Mouse (Mus musculus) embryo, embryonic 10.5 days (tissue): ENCODE data around the gene Hnf4a.

Source experiments
- DNase-seq: peaks from one replicate; pipeline ENCODE4 v3.0.0-alpha.2; 2015; ENCODE audit warnings: low spot score

The Hnf4a gene

DNA sequence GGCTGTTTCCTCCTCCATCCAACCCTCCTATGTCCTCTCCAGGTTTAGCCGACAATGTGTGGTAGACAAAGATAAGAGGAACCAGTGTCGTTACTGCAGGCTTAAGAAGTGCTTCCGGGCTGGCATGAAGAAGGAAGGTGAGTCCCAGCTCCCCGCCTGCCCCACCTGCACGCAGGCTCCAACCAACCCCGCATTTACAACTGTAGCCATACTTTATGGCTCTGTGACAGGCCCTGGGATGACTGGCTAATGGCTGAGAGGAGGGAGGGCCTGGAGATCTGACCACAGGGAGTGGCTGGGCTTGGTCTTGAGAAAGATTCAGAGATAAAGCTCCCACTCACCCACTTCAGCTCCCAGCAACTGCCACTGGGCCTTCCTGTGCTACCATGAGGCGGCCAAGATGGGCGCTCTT is 45.9 kb downstream of the Hnf4a start:
- no peak for DNase-seq

DNA sequence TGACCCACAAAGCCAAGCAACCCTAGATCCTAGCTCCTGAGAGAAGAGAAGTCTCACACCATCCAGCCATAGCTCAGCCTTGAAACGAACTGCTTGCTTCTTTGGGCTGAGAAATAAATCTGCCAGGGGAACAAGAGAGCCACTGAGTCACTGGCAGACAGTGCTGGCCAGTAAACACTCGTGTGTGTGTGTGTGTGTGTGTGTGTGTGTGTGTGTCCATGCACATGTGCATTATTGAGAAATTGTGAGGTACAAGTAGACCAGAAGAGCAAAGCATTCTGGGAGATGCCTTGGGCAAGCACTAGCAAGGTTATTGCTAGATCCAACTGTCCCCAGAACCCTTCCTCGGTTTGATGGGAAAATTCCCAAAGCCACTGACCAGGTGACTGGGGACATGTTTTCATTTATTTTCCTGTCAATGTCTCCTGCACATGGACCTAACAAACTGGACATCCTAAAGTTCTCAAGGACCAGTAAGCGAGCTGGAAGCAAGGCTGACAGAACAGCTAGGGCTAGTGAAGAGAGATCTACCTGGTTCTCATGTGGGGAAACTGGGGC is 47.9 kb downstream of the Hnf4a start:
- no peak for DNase-seq

DNA sequence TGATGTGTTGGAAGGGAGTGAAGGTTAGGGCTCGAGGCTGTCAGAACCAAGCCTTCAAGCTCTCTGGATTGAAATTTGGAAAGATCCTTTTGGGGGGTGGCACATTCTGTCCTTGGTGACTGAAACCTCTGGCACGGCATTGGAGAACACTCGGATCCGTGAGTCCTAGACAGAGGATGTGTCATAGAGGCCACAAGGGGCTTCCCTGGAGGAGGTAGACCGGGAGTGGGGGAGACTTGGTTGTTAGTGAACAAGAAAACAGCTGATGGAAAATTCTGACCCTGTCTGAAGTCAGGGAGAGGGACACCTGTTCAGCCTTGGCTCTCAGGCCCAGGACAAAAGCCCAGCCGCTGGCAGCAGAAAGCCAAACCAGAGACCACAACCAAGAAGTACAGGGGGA is 48.4 kb downstream of the Hnf4a start:
- no peak for DNase-seq

DNA sequence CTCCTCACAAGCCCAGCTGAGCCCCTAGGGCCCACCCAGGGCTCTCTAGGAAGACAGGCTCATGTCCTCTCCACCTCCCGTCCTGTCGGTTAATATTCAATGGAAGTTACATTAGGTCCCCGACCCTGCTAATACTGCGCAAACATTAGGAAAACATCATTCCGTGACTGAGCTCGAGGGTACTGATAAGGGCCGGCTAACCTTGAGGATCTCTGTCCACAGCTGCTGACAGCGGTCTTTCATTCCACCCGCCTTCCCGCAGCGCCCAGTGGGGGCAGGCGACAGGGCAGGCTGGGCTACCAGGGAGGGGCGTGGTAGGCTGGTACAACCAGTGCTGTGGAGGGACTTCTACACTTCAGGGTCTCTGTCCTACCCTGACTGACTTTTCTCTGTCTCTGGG is 48.8 kb downstream of the Hnf4a start:
- no peak for DNase-seq

DNA sequence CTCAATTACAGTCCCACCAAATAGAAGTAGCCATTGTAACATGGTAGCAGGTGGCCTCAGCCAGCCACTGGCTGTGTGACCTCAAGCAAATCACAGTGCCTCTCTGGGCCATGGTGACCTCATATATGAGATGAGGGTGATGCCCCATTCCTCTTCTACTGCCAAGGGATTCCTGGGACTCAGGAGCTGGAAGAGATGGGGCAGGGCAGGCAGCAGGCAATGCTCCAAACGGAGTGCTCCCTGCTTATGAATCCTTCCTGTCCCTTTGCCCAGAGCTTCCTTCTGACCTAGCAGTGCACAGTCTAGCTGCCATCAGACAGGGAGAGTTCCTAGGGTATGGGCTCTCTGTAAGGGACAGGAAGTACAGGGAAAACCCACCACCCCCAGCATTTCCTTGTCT is 51.9 kb downstream of the Hnf4a start:
- no peak for DNase-seq

DNA sequence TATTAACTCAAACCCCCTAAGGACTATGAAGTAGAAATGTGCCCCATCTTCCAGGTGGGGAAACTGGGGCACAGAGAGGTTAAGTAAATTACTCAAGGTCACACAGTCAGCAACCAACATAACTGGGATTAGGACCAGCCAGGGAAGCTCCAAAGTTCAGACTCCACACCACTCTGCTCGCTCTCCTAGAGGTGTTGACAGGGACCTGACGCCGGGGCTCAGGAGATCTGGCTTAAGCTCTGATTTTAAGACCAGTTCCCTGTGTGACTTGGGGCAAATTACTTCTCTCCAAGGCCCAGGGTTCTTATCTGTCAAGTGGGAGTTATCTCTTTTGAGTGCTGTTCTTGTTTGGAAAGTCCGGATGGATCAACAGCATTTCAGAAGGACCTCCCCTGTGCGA is 52.6 kb downstream of the Hnf4a start:
- DNase-seq = no peak

DNA sequence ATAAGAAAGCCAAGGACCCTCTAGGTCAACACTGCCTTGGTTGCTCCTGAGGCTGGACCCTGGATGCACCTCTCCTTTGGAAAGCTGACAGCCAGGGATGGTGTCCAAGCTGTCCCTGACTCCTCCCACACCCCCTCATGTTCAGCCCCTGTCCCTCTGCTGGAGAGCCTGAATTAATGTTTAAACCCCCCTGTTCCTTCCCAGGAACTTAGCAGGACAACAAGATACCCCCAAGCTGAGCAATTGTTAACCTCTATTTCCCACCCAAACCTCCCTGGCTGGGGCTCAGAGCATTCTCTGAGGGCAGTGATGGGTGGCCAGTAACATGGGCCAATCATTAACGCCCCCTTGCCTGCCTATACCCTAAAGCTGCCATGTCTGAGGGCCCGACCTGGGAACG is 53.6 kb downstream of the Hnf4a start:
- DNase-seq = no peak

DNA sequence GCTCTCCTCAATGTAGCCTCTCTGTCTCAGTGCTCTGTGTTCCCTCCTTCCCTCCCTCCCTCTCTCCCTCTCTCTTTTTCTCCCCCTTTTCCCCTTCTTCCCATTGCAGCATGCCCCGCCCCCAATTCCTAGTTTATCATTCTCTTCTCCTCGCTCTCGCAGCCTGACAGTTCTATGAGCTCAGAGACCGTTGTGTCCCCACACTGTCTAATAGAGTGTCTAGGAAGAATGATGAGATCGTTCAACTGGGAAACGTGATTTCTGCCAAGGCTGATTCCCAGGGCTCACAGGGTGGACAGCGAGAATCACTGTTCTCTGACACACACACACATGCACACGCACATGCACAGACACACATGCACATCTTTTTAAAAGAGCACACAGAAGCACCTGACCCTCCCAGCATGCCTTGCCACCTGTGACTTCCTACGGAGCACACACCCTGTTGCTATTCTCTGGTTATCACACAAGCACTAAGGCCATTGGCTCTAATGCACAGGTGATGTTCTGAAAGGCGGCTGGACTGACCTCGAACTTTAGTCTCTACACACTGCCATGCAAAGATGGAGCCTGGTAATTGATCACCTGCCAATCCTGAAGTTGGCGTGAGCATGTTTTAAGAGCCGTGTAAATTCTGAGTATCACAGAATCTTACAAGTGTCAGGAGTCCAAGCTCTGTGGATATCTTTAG is 54.8 kb downstream of the Hnf4a start:
- DNase-seq = no peak

DNA sequence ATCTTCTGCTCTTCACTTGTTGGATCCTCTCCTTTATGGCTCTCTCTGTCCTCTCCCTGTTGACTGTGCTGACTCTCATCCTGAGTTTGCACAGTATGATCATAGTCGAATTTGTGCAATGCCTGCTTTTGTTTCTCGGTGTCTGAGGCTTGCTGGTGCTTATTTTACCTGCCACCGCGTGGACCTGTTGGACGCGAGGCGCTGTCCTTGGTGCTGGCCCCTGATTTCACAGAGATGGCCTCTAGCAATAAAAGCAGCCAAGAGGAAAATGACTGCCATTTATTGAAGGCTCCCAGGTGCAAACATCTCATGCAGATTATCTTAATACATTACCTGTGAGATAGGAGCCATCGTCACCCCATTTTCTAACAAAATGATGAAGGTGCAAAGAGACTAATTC is 58.0 kb downstream of the Hnf4a start:
- DNase-seq = peak; percentile 57

DNA sequence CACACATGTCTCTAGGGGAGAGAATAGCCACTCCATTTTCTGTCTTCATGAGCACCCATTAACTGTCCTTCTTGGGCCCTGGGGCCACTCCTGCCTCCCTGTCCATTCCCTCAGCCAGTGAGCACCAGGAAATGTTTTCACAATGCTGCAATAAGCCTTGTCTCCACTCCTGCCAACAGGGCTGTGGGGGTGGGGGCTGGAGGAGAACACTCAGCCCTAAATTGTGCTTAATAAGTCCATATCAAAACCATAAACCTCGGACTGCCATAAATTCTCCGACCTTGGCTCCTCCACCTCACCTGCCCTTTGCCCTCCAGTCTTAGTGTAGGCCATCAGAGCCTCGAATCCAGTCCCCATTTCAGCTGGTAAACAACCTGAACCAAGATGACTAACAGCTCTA is 67.7 kb downstream of the Hnf4a start:
- DNase-seq = no peak

DNA sequence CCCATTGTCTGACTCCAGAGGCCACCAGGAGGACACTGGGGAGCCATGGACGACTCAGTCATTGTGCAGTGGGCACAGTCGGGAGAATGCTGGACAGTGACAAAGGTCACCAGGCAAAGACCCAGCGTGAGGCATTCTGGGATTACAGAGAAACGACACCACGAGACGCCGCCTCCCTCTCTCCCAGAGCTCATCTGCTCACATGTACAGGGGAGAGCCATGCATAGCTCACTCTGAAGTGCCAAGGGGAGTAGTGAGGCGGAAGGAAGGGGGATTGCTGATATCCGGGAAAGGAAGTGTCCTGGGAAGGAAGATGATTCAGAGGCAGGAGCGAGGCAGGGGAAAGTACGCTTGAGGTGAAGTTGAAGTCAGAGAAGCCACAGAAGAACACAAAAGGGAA is 68.6 kb downstream of the Hnf4a start:
- DNase-seq = no peak

DNA sequence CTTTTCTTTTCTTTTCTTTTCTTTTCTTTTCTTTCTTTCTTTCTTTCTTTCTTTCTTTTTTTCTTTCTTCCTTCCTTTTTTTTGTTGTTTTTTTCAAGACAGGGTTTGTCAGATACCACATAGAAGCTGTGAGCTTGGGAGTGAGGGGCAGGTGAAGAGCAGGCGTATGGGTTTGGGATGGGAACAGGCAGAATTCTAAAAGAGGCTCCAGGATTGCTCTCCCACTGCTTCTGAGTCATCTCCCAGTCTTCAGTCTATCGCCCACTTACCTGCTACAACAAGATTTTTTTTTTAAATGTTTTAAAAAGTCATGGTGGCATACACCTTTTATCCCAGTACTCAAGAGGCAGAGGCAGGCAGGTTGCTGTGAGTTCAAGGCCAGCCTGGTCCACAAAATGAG is 71.4 kb downstream of the Hnf4a start:
- no peak for DNase-seq

DNA sequence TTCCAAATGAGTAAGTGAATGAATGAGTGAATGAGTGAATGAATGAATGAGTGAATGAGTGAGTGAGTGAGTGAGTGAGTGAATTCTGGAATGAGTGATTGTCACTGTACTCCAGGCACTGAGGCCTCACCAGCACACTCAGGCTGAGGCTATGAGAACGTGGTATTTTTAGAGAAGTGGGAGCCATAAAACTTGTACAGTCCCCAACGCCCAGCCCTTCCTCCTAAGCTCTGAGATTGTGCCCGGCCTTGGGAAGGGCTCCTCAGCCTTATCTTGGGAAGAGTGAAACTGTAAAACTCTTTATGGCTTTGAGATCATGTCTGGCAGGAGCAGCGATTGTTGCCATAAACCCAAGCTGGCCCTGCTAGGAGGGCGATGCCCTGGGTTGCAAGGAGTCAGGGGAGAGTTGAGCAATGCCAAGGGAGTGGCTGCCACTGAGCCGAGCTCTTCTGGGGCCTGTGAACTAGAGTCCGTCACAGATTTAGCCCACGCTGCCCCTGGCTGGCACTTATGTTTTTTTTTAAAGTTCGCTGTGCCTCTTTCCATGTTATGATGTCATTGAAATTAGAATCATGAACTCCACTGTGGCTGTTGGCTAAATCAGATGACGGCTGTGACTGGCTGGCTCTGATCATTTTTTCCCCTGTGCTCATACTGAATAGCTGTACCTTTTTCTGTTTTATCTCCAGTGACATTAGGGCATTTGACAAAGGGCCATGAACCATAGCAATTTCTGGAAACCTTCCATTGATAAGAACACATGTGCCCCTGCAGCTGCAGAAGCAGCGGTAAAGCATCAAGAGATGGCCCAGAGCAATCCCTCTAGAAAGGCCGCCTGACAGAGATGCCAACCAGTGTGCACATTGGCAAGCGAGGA is 73.7 kb downstream of the Hnf4a start:
- no peak for DNase-seq

DNA sequence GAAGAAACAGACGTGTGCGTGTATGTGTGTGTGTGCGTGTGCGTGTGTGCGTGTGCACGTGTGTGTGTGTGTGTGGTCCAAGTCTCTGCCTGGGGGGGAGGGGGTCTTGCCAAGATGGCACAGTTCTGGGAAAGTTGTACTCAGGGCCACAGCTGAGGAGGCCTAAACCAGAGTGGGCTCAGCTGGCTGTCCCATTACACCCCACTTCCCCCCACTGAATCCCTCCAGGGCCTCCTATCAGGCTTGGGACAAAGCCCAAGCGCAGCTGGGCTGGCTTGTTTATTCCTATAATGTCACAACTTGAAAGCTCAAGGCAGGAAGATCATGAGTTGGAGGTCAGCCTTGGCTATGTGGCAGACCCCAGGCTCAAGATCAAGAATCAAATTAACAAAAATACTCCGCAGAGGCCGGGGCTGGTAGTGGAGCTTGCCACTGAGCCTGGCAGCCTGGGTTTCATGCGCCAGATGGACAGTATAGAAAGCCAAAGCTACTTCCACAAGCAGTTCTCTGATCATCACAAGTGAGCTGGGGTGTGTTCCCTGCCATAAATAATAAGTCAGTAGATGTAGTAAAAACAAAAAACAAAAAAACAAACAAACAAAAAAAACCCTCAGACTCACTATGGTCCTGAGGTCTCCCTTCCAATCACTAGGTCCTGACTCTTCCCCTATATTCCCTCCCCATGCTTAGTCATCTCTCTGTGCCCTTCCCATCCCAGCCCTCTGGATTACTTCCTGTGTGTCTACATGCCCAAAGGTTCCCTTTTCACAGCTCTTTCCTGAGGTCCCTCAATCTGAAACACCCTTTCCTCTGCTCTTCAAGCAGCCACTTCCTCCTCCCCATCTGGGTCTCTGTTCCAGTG is 76.8 kb downstream of the Hnf4a start:
- no peak for DNase-seq

DNA sequence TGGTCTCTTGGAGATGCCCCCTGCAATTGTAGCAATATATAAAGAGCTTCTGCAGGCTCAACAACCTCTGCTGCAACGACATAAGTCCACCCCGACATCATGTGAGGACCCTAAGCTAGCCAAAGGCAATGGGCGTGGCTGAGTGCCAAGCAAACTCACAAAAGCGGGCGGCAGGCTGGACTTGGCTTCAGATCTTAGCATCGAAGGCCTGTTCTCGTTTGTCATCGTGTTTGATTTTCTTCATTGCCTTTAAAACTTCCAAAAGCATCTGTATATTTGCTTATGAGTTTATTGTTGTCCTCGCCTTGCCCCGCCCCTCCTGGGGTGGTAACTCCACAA is 77.4 kb downstream of the Hnf4a start:
- DNase-seq = no peak

DNA sequence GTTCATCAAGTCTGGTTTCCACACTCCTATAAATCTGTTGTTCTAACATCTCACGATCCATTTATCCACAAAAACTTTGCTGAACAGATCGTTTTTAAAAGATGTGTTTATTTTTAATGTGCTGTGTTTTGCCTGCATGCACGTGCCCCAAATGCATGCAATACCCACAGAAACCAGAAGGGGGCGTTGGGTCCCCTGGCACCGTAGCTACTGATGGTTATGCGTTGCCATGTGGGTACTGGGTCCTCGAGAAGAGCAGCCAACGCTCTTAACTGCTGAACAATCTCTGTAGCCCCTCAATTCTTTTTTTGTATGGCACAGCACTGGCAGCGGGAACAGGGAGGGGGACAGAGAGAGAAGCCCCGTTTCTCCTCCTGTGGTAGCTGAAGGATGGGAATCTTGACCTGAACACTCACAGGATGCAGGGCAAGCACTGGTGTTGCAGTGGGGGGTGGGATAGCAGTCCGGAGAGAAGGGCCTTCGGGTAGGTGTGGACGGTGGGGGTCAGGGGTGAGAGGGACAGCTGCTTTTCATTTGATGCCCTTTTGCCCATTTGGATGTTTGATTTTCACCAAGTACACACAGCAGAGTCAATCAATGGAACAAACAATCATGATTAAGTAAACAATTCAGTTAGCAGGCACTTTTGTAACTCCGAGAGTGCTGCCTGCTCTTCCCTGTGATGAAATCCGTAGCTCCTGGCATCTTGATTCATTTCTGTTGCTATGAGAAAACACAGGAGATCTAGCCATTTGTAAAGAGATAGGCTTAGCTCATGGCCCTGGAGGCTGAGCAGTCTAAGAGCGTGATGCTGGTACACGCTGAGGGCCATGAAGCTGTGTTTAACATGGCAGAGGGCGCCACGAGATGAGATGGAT is 80.0 kb downstream of the Hnf4a start:
- peak; percentile 73 for DNase-seq

DNA sequence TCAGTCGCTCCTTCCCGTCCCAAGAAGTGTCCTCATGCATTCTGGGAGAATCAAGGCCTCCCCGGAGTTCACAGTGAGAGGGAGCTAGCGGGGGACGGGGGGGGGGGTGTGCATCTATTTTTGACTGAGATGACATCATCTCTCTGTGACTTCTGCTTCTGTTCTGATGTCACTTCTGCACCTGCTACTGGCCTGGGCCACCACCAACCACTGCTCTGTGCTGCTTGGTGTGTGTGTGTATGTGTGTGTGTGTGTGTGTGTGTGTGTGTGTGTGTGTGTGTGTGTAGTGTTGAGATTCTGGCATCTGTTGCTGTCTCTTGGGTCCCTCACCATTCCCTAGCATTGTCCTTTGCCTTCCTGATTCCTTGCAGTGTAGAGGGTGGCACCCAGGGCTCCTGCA is 80.9 kb downstream of the Hnf4a start:
- no peak for DNase-seq

DNA sequence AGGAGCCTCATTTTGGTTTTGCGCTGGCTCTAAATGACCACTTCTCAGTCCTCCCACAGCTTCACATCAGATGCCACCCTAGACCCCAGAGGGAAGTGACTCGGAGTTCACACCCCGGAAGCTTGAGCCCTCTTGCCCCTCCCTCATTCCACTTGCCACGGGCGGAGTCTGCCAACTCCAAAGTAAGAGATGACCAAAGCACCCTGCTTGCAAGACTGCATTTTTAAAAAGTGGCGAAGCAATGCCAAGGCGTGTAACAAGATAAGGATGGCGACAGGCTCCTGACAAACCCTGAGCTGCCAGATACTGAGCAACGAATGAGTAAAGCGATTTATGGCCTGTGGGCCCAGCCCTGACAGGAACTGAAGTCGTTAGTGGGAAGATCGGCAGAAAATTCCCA is 83.6 kb downstream of the Hnf4a start:
- no peak for DNase-seq

DNA sequence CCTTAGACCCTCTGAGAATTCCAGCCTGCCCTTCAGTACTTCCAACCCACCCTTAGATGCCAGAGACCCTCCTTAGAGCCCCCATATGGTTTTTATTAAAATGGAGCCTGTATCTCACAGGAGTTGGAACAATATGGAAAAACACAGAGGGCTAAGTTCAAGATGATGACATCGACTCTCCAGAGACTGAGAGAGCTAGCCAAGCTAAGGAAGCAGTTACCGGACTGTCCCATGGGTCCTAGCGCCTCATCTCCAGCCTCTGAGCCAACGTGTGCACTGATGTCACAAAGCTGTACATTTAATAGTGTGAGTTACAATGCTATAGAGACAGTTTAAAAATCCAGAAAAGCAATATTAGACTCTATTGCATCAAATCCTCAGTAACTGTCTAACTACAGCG is 84.4 kb downstream of the Hnf4a start:
- no peak for DNase-seq

DNA sequence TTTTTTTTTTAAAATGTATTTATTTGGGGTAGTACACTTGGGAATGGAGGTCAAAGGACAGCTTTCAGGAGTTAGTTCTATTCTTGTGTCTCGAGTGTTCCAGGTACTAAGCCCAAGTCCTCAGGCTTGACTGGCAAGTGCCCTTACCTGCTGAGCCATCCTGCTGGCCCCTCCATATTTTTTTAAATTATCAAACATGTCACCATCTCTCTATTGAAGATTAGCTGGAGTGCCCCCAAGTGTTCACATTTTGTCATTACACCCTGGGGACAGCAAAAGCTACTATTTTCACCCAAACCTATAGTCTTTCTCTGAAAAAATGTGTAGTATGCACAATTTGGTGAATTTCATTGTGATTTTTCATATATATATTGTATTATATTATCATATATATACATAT is 85.5 kb downstream of the Hnf4a start:
- peak; percentile 58 for DNase-seq

DNA sequence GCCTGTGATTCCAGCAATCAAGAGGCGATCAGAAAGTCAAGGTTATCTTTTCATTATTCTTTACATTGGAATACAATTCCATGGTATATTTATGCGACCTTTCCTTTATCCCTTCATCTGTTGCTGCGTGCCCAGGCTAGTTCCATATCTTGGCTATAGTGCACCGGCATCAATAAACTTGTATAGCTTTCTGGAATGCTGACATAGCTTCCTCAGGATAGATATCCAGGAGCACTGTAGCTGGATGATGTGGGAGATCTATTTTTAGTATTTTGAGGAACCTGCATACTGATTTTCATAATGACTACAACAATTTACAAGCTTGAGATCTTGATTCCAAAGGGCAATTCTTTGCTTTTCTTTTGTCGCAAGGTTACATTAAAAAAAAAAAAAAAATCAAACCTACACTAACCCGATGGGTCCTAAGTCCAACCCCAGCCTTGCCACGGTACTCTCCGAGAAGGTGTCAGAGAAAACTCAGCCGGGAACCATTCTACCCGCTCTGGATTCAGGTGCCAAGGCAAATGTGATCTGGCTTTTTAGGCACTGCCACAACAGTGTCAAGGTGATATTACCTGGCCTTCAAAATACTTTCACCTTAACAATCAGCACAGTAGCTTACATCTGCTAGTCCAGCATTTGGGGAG is 87.2 kb downstream of the Hnf4a start:
- no peak for DNase-seq
